Mouse (Mus musculus): ENCODE measurements around the gene Snx12. TPM values are rescaled to one million over a fixed set of nuclear protein-coding genes. Genes with fewer than 3 reads are reported as not detected.

Gene Snx12
- total RNA-seq (2021): 10 to 100 TPM; 83.2 to 83.8 TPM

- intact Hi-C loops (cut with DNase I): no loop called here
- peak; percentile 86 for DNase-seq
Measured at GRCm38 (mm10) chrX:101221834-101222795, at the start of gene Snx12. Gene Snx12, minus strand, starts transcription at chrX:101222563.

- DNase-seq: no peak
Measured at GRCm38 (mm10) chrX:101268755-101269124, 46.4 kb upstream of the Snx12 start, which contains the start of gene Gm20489. Gene Gm20489, minus strand, starts transcription at chrX:101269023.

GRCm38 (mm10) chrX:101268025-101268754 is 45.8 kb upstream of the Snx12 start, which contains the start of gene Il2rg:
Gene Il2rg, minus strand, starts transcription at chrX:101268255.
- DNase-seq: no peak
- intact Hi-C loops (cut with DNase I): no loop called here

More at GRCm38 (mm10) chrX:101268755-101269124, 46.4 kb upstream of the Snx12 start, which contains the start of gene Gm20489:
- intact Hi-C loops (cut with DNase I): no loop called here

- no peak for DNase-seq
- intact Hi-C loops (cut with DNase I): no loop called here
Measured at GRCm38 (mm10) chrX:101266631-101267030, 44.3 kb upstream of the Snx12 start.

- intact Hi-C loops (cut with DNase I): no loop called here
Measured at GRCm38 (mm10) chrX:101263892-101264291, 41.5 kb upstream of the Snx12 start, which contains the start of gene Gm614. Gene Gm614, minus strand, starts transcription at chrX:101263992.

GRCm38 (mm10) chrX:101260441-101261325 is 38.3 kb upstream of the Snx12 start:
- peak; percentile 49 for DNase-seq
- intact Hi-C loops (cut with DNase I): no loop called here

More at GRCm38 (mm10) chrX:101263892-101264291, 41.5 kb upstream of the Snx12 start, which contains the start of gene Gm614:
- no peak for DNase-seq

- intact Hi-C loops (cut with DNase I): no loop called here
- no peak for DNase-seq
Measured at GRCm38 (mm10) chrX:101256603-101257002, 34.2 kb upstream of the Snx12 start.

GRCm38 (mm10) chrX:101254740-101255139 is 32.4 kb upstream of the Snx12 start:
- peak; percentile 3 for DNase-seq
- intact Hi-C loops (cut with DNase I): no loop called here

GRCm38 (mm10) chrX:101253952-101254729 is 31.8 kb upstream of the Snx12 start, which contains the start of gene Foxo4:
Gene Foxo4, plus strand, starts transcription at chrX:101254528.
- intact Hi-C loops (cut with DNase I): no loop called here
- DNase-seq: peak; percentile 89

GRCm38 (mm10) chrX:101245011-101245410 is 22.6 kb upstream of the Snx12 start:
- DNase-seq: no peak
- intact Hi-C loops (cut with DNase I): no loop called here

GRCm38 (mm10) chrX:101222796-101223162 is 416 bp upstream of the Snx12 start:
- no peak for DNase-seq
- intact Hi-C loops (cut with DNase I): no loop called here

- intact Hi-C loops (cut with DNase I): no loop called here
- no peak for DNase-seq
Measured at GRCm38 (mm10) chrX:101189285-101189684, 33.1 kb downstream of the Snx12 start.

GRCm38 (mm10) chrX:101187647-101188046 is 34.7 kb downstream of the Snx12 start:
- no peak for DNase-seq
- intact Hi-C loops (cut with DNase I): no loop called here

GRCm38 (mm10) chrX:101173388-101173787 is 49.0 kb downstream of the Snx12 start:
- intact Hi-C loops (cut with DNase I): no loop called here
- no peak for DNase-seq

GRCm38 (mm10) chrX:101168425-101168824 is 53.9 kb downstream of the Snx12 start:
- intact Hi-C loops (cut with DNase I): no loop called here
- DNase-seq: no peak

- no peak for DNase-seq
- intact Hi-C loops (cut with DNase I): no loop called here
Measured at GRCm38 (mm10) chrX:101163739-101164138, 58.6 kb downstream of the Snx12 start.

GRCm38 (mm10) chrX:101163278-101163677 is 59.1 kb downstream of the Snx12 start:
- intact Hi-C loops (cut with DNase I): no loop called here
- no peak for DNase-seq

- no peak for DNase-seq
- intact Hi-C loops (cut with DNase I): no loop called here
Measured at GRCm38 (mm10) chrX:101162532-101162931, 59.8 kb downstream of the Snx12 start.

GRCm38 (mm10) chrX:101157488-101157887 is 64.9 kb downstream of the Snx12 start:
- DNase-seq: no peak
- intact Hi-C loops (cut with DNase I): no loop called here
